Mouse (Mus musculus): ENCODE data around the gene Tubgcp2. TPM values are rescaled to one million over a fixed set of nuclear protein-coding genes. Genes with fewer than 3 reads are reported as not detected.

Tubgcp2 gene
- total RNA-seq, 2 experiments from 2014 or later: 39.9 to 40.6 TPM

DNA sequence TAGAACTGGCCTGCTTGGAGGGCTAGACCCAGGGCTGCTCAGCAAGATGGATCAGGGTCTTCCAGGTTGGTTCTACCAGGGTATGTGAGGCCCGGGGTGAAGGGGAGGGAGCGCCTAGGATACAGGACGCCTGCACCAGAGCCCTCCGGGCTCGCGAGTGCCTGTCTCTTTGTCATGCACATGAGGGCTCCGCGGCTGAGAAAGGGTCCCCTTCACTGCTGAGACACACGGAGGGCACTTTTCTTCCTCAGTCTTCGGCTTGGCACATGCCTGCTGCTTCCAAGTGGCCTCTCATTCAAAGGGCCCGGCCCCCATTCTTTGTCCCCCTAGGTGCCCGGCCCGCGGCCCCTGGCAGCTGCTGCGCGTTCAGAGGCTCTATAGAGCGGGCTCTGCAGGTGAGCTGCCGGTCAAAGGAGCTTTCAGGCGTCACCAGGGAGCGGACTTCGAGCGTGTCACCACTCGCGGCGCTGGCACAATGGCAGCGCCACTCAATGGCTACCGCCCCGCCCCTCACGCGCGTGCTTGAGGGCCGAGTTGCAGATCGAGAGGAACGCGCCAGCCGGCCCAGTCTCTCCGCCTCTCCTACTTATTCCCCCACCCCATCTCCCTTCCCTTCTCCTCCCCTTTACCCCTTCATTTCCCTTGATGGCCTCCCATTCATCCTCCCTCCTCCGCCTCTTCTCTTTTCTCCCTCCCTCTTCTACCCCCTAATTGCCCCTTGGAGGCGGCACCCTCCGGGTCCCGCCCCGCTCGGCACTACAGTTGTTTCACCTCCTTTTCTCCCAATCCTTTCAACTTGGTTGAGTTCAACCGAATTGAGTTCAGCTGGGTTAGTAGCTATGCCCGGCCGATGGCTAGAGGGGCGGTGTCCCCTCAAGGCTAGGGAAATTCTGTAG is 24.7 kb upstream of the Tubgcp2 start:
- Histone ChIP-seq H3K4me3 (peak overlapping the region; percentile 49), H3K27ac (no peak overlapping the region)
- TF ChIP-seq CTCF (conservative IDR thresholded peaks at IDR 0.05): no peak; the same call in 1 of the 2 replicates
- no peak for DNase-seq (ENCODE audit: low spot score in 2 of 2)

GRCm38 (mm10) chr7:140059601-140060000 is 23.1 kb upstream of the Tubgcp2 start:
- DNase-seq (ENCODE audit: low spot score in 2 of 2): no peak
- no peak for TF ChIP-seq CTCF (conservative IDR thresholded peaks at IDR 0.05)

DNA sequence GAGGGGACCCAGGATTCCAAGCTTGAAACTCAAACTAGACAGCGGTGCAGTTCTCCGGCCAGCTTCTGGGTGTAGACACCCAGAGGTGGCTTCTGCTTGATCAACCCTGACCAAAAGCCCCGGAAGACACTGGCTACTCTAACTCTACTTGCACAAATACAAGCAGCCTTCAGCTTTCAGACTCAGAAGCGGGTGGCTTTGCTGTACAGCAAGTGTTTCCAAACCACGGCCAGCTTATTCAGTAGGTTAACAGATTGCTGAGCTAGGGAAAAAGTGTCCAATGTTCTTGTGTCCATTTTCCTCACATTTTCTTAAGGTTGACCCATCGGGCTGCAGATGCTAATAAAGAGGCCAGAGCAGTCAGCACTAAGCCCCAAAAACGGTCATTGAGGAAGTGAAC is 22.1 kb upstream of the Tubgcp2 start:
- Histone ChIP-seq H3K4me3 (peak overlapping the region; percentile 53), H3K27ac (no peak overlapping the region)
- DNase-seq (ENCODE audit: low spot score in 2 of 2): no peak
- no peak for TF ChIP-seq CTCF (conservative IDR thresholded peaks at IDR 0.05)

More at GRCm38 (mm10) chr7:140059601-140060000, 23.1 kb upstream of the Tubgcp2 start:
- Histone ChIP-seq H3K27ac (no peak overlapping the region), H3K4me3 (no peak overlapping the region)

DNA sequence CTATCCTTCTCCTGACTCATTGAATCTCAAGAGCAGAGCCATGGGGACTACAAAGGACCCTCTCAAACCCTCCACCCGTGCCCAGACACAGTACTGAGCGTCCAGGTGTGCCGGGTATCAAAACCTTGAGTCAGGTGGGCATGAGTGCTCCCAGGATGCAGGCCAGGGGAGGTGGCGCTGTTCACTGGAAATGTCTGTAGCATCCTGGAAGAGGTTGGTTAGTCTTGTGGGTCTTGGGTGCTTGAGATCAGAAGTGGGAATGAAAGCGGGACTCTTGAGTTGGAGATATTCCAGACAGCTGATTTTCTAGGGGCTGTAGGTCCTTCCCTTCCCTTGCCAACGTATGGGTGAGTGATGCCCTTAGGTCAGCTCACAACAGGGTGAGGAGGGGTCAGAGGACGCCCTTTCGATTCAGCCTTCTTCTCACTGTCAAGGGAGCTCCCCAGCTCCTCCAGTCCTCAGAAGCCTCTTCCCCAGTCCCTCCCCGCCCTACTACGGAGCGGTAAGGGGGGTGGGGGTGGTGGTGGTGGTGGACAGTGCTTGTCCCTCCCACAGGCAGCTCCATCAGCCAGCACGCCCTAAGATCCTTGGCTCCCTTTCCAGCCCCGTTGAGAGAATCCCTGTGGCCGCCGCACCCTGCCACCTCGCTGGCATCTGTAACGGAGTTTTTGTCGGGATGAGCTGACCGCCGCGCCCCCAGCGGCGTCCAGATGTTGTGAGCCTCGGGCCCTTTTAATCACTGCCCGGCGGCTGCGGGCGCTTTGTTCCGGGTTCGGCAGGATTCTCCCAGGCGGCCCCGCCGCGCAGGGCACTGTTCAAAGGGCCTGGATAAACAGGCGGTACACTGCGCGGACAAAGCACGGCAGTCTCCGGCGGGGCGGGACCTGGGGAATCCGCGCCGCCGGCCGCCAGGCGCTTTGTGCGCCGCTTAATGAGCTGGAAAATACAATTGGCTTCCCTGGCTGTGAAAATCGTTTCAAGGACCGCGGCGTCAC is 21.2 kb upstream of the Tubgcp2 start:
- H3K4me3 ChIP-seq: peak overlapping the region; percentile 53
- no peak overlapping the region for H3K27ac ChIP-seq
- TF ChIP-seq CTCF (conservative IDR thresholded peaks at IDR 0.05): peak; percentile 30
- DNase-seq (ENCODE audit: low spot score in 2 of 2): no peak

GRCm38 (mm10) chr7:140054124-140054523 is 17.7 kb upstream of the Tubgcp2 start:
- TF ChIP-seq CTCF (conservative IDR thresholded peaks at IDR 0.05): no peak
- Histone ChIP-seq H3K27ac (no peak overlapping the region), H3K4me3 (no peak overlapping the region)
- peak; percentile 46 to 55 for DNase-seq (ENCODE audit: low spot score in 2 of 2)

- DNase-seq (ENCODE audit: low spot score in 2 of 2): no peak
Measured at GRCm38 (mm10) chr7:140049115-140049689, 12.7 kb upstream of the Tubgcp2 start.

GRCm38 (mm10) chr7:140048361-140049114 is 12.1 kb upstream of the Tubgcp2 start, which contains the start of gene Msx3:
Gene Msx3 (minus strand): TSS chr7:140049089.
- DNase-seq (ENCODE audit: low spot score in 2 of 2): no peak
- no peak within 1 kb of the TSS for H3K27ac ChIP-seq
- H3K4me3 ChIP-seq: peak within 1 kb of the TSS; percentile 46
- no peak for TF ChIP-seq CTCF (conservative IDR thresholded peaks at IDR 0.05)

More at GRCm38 (mm10) chr7:140049115-140049689, 12.7 kb upstream of the Tubgcp2 start:
- H3K27ac ChIP-seq: no peak overlapping the region
- peak overlapping the region; percentile 46 for H3K4me3 ChIP-seq
- TF ChIP-seq CTCF (conservative IDR thresholded peaks at IDR 0.05): no peak

DNA sequence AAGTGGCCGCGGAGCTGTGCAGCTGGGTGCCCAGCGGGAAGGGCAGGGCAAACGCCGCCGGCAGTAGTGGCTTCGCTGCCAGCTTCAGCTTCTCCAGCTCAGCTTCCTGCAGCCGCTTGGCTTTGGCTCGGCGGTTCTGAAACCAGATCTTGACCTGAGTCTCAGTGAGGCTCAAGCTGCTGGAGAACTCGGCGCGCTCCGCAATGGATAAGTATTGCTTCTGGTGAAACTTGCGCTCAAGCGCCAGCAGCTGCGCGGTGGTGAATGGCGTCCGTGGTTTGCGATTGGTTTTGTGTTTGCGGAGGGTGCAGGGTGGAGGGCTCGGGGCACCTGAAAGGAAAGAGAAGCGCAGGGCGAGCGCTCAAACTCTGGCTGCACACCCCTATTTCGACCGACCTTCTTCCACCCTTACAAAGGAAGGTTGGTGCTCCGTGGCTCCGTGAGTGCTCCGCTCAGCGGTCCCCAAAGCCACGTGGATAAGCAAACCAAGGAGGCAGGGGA is 11.4 kb upstream of the Tubgcp2 start:
- no peak for TF ChIP-seq CTCF (conservative IDR thresholded peaks at IDR 0.05)
- Histone ChIP-seq H3K4me3 (peak overlapping the region; percentile 38), H3K27ac (no peak overlapping the region)
- no peak for DNase-seq (ENCODE audit: low spot score in 2 of 2)

- no peak for DNase-seq (ENCODE audit: low spot score in 2 of 2)
- TF ChIP-seq CTCF (conservative IDR thresholded peaks at IDR 0.05): no peak
- Histone ChIP-seq H3K27ac (no peak overlapping the region), H3K4me3 (no peak overlapping the region)
Measured at GRCm38 (mm10) chr7:140045546-140045945, 9.1 kb upstream of the Tubgcp2 start.

DNA sequence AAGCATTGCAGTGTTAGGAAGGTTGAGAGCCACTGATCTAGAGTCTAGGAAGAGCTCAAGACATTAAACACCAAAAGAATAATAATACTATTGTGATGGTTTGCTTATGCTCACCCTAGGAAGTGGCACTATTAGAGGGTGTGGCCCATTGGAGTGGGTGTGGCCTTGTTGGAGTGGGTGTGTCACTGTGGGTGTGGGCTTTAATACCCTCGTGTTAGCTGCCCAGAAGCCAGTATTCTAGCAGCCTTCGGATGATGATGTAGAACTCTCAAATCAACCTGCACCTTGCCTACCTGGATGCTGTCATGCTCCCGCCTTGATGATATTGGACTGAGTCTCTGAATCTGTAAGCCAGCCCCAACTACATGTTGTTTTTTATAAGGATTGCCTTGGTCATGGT is 6.3 kb upstream of the Tubgcp2 start:
- TF ChIP-seq CTCF (conservative IDR thresholded peaks at IDR 0.05): no peak
- Histone ChIP-seq H3K27ac (no peak overlapping the region), H3K4me3 (no peak overlapping the region)
- DNase-seq (ENCODE audit: low spot score in 2 of 2): no peak

DNA sequence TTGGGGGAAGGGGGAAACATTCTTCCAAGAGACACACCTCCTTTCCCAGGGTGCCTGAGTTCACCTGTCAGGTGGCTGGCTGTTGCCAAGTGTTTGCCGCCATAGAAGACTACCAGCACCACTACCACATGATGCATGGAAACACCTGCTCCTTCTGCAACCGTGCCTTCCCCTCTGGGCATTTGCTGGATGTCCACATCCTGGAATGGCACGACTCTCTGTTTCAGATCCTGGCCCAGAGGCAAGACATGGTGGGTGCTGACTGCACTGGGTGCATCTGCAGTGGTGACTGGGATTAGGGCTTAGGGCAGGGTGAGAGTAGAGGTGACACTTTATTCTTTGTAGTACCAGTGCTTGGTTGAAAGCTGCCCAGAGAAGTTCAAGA is 694 bp upstream of the Tubgcp2 start:
- no peak for DNase-seq (ENCODE audit: low spot score in 2 of 2)
- no peak for TF ChIP-seq CTCF (conservative IDR thresholded peaks at IDR 0.05)
- H3K27ac ChIP-seq: no peak overlapping the region

GRCm38 (mm10) chr7:140035456-140035855 is 1.0 kb downstream of the Tubgcp2 start:
- Histone ChIP-seq H3K4me3 (peak overlapping the region; percentile 78), H3K27ac (peak overlapping the region; percentile 98; the same call in 1 of the 2 replicates)
- no peak for DNase-seq (ENCODE audit: low spot score in 2 of 2)
- no peak for TF ChIP-seq CTCF (conservative IDR thresholded peaks at IDR 0.05)

More for the DNA sequence above, 694 bp upstream of the Tubgcp2 start:
- H3K4me3 ChIP-seq: peak overlapping the region; percentile 78

Measured in layer of hippocampus, adult 2 months (tissue).